Comparison of ENCODE assay signal across 8 mouse cellular contexts in the genomic region with DNA sequence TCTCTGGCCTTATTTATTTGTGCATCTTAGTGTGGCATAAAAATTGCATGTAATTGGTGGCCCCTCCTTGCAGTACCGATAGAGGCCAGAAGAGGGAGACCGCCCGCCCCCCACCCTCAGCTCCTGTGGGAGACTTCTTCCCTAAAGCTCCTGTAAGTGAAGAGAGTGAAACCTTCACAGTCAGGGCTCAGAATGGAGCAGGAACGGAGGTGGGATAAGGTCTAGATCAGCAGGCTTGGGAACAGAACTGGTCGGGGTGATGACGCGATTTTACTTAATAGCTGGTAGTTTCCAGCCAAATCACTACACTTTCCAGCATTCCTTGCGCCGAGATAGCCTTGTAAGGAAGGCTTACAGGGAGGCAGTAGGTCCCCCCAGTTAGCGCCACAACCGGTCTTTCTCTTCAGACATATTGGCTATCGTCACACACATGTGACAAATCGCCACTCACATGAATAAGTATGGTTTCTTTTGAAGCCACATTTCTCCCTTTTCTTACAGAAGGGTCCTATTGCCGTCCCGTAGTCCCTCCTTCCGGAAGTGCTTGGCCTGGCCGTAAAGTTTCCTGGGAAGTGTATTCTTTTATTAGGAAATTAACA. TPM values are rescaled to one million over a fixed set of nuclear protein-coding genes. Genes with fewer than 3 reads are reported as not detected.
DNase-seq lines count a peak whose midpoint lies in the region; ATAC-seq lines count a peak whose summit lies in the region.

No protein-coding gene starts in this region.

- intact Hi-C loops in left cerebral cortex, postnatal 36 days (cut with DNase I), result loop anchor here (10.0 kb wide), 1 partner anchor 614 kb away; no protein-coding TSS in a partner anchor

- peak; percentile 6 to 38 for DNase-seq in spleen, adult 18-20 months
- no peak for DNase-seq in spleen, adult 12 weeks (ENCODE audit: low spot score)
- DNase-seq in embryo, embryonic 11.5 days (ENCODE audit: low read depth, low spot score), result peak; percentile 23
- peak; percentile 67 to 88 for DNase-seq in heart, adult 18-20 months
- peak; percentile 71 for DNase-seq in kidney, adult 11 months
- peak; percentile 28 to 77 for DNase-seq in left cerebral cortex, postnatal 36 days (ENCODE audit: low spot score in 2 of 2)
- peak; percentile 28 to 63 for DNase-seq in right cerebral cortex, postnatal 36 days (ENCODE audit: low spot score in 2 of 2)

- ATAC-seq in megakaryocyte-erythroid progenitor cell, adult 5-6 weeks (replicated peaks; ENCODE audit: low FRiP score, low TSS enrichment, poor library complexity, severe bottlenecking), result peak; percentile 93

RNA-seq across cellular contexts. Expression of gene Prkx, which starts 14.6 kb away (rescaled TPM):
- 10 to 100 TPM; 14.6 to 16.5 TPM for total RNA-seq in heart, adult 18-20 months (2021)
- total RNA-seq in left cerebral cortex, postnatal 36 days (2021), result 10 to 100 TPM in 1 of 2 experiments, 1 to 10 TPM in 1; 8.5 to 10.1 TPM
- total RNA-seq in megakaryocyte-erythroid progenitor cell, adult 5-6 weeks (2014; fragmentation: Nextera tagmentation), result 6.4 and 9.7 TPM in 2 replicates
- total RNA-seq in megakaryocyte-erythroid progenitor cell, adult 5-6 weeks (2017), result 3.9 and 8.0 TPM in 2 replicates

RNA-seq across cellular contexts. Expression of gene Pbsn, which starts 42.7 kb away (rescaled TPM):
- not detected for total RNA-seq in heart, adult 18-20 months (2021)
- total RNA-seq in left cerebral cortex, postnatal 36 days (2021), result not detected
- total RNA-seq in megakaryocyte-erythroid progenitor cell, adult 5-6 weeks (2014; fragmentation: Nextera tagmentation), result not detected in 2 replicates
- not detected in 2 replicates for total RNA-seq in megakaryocyte-erythroid progenitor cell, adult 5-6 weeks (2017)

RNA-seq across cellular contexts. Expression of gene Gm14744, which starts 53.9 kb away (rescaled TPM):
- not detected for total RNA-seq in heart, adult 18-20 months (2021)
- not detected for total RNA-seq in left cerebral cortex, postnatal 36 days (2021)
- total RNA-seq in megakaryocyte-erythroid progenitor cell, adult 5-6 weeks (2014; fragmentation: Nextera tagmentation), result not detected in 2 replicates
- total RNA-seq in megakaryocyte-erythroid progenitor cell, adult 5-6 weeks (2017), result not detected in 2 replicates
